Mouse (Mus musculus): ENCODE measurements around the gene Gm49369.
"Not testable (repeated sequence)": the region's sequence is repeated elsewhere in the genome, so short reads cannot be mapped to it uniquely, and the experiment has no call there.

Gene Gm49369

GRCm38 (mm10) chr7:142371768-142372661, 10.5 kb downstream of the Gm49369 start:
- DNase-seq (ENCODE audit: low spot score in 2 of 2): no peak

- DNase-seq (ENCODE audit: low spot score in 2 of 2): peak; percentile 71 to 80
Observed at GRCm38 (mm10) chr7:142371398-142371767, 11.1 kb downstream of the Gm49369 start.

GRCm38 (mm10) chr7:142370937-142371336, 11.5 kb downstream of the Gm49369 start:
- no peak for DNase-seq (ENCODE audit: low spot score in 2 of 2)

- DNase-seq (ENCODE audit: low spot score in 2 of 2): no peak
Observed at GRCm38 (mm10) chr7:142369820-142370219, 12.6 kb downstream of the Gm49369 start.

GRCm38 (mm10) chr7:142368856-142369255, 13.6 kb downstream of the Gm49369 start:
- DNase-seq (ENCODE audit: low spot score in 2 of 2): no peak

- DNase-seq (ENCODE audit: low spot score in 2 of 2): no peak
Observed at GRCm38 (mm10) chr7:142363107-142363506, 19.4 kb downstream of the Gm49369 start.

- no peak for DNase-seq (ENCODE audit: low spot score in 2 of 2)
Observed at GRCm38 (mm10) chr7:142360743-142361142, 21.7 kb downstream of the Gm49369 start.

- no peak for DNase-seq (ENCODE audit: low spot score in 2 of 2)
Observed at GRCm38 (mm10) chr7:142359129-142359528, 23.3 kb downstream of the Gm49369 start.

- no peak for DNase-seq (ENCODE audit: low spot score in 2 of 2)
Observed at GRCm38 (mm10) chr7:142357566-142357965, 24.9 kb downstream of the Gm49369 start.

- no peak for DNase-seq (ENCODE audit: low spot score in 2 of 2)
Observed at GRCm38 (mm10) chr7:142354661-142355233, 27.7 kb downstream of the Gm49369 start.

- no peak for DNase-seq (ENCODE audit: low spot score in 2 of 2)
Observed at GRCm38 (mm10) chr7:142353854-142354253, 28.6 kb downstream of the Gm49369 start.

GRCm38 (mm10) chr7:142351569-142351968, 30.9 kb downstream of the Gm49369 start:
- DNase-seq (ENCODE audit: low spot score in 2 of 2): no peak

GRCm38 (mm10) chr7:142349308-142349961, 33.0 kb downstream of the Gm49369 start:
- DNase-seq (ENCODE audit: low spot score in 2 of 2): peak; percentile 60 to 65

GRCm38 (mm10) chr7:142347542-142347941, 34.9 kb downstream of the Gm49369 start:
- DNase-seq (ENCODE audit: low spot score in 2 of 2): no peak

GRCm38 (mm10) chr7:142342247-142342640, 40.2 kb downstream of the Gm49369 start:
- no peak for DNase-seq (ENCODE audit: low spot score in 2 of 2)

GRCm38 (mm10) chr7:142341564-142342246, 40.8 kb downstream of the Gm49369 start:
- no peak for DNase-seq (ENCODE audit: low spot score in 2 of 2)

- DNase-seq (ENCODE audit: low spot score in 2 of 2): no peak
Observed at GRCm38 (mm10) chr7:142340269-142340970, 42.0 kb downstream of the Gm49369 start.

- DNase-seq (ENCODE audit: low spot score in 2 of 2): no peak
Observed at GRCm38 (mm10) chr7:142335151-142335550, 47.3 kb downstream of the Gm49369 start.

- peak; percentile 90 to 92 for DNase-seq (ENCODE audit: low spot score in 2 of 2)
Observed at GRCm38 (mm10) chr7:142334246-142334645, 48.2 kb downstream of the Gm49369 start.

- DNase-seq (ENCODE audit: low spot score in 2 of 2): not testable (repeated sequence)
Observed at GRCm38 (mm10) chr7:142332741-142333140, 49.7 kb downstream of the Gm49369 start.

- no peak for DNase-seq (ENCODE audit: low spot score in 2 of 2)
Observed at GRCm38 (mm10) chr7:142331281-142331680, 51.2 kb downstream of the Gm49369 start.
